Mouse (Mus musculus): ENCODE data around the gene Rims4.
A peak's percentile ranks its signal among the peaks of the same experiment; 100 is the strongest.

Rims4 gene

GRCm38 (mm10) chr2:163918317-163919258 is at the start of gene Rims4:
Gene Rims4, minus strand, starts transcription at chr2:163918683.
- DNase-seq (ENCODE audit: low read depth, low spot score), result no peak

- DNase-seq (ENCODE audit: low read depth, low spot score), result no peak
Measured at GRCm38 (mm10) chr2:163965706-163966105, 47.2 kb upstream of the Rims4 start.

GRCm38 (mm10) chr2:163964606-163965560 is 46.4 kb upstream of the Rims4 start:
- DNase-seq (ENCODE audit: low read depth, low spot score), result no peak

- no peak for DNase-seq (ENCODE audit: low read depth, low spot score)
Measured at GRCm38 (mm10) chr2:163953622-163954310, 35.3 kb upstream of the Rims4 start.

GRCm38 (mm10) chr2:163951770-163952169 is 33.3 kb upstream of the Rims4 start:
- peak; percentile 43 for DNase-seq (ENCODE audit: low read depth, low spot score)

- DNase-seq (ENCODE audit: low read depth, low spot score), result no peak
Measured at GRCm38 (mm10) chr2:163947976-163948375, 29.5 kb upstream of the Rims4 start.

- DNase-seq (ENCODE audit: low read depth, low spot score), result no peak
Measured at GRCm38 (mm10) chr2:163946221-163946620, 27.7 kb upstream of the Rims4 start.

- no peak for DNase-seq (ENCODE audit: low read depth, low spot score)
Measured at GRCm38 (mm10) chr2:163944511-163944910, 26.0 kb upstream of the Rims4 start.

- no peak for DNase-seq (ENCODE audit: low read depth, low spot score)
Measured at GRCm38 (mm10) chr2:163943056-163943455, 24.6 kb upstream of the Rims4 start.

- DNase-seq (ENCODE audit: low read depth, low spot score), result no peak
Measured at GRCm38 (mm10) chr2:163939522-163939921, 21.0 kb upstream of the Rims4 start.

GRCm38 (mm10) chr2:163932151-163932550 is 13.7 kb upstream of the Rims4 start:
- no peak for DNase-seq (ENCODE audit: low read depth, low spot score)

GRCm38 (mm10) chr2:163928464-163929200 is 10.1 kb upstream of the Rims4 start:
- DNase-seq (ENCODE audit: low read depth, low spot score), result no peak

GRCm38 (mm10) chr2:163925044-163925443 is 6.6 kb upstream of the Rims4 start:
- no peak for DNase-seq (ENCODE audit: low read depth, low spot score)

- DNase-seq (ENCODE audit: low read depth, low spot score), result no peak
Measured at GRCm38 (mm10) chr2:163924531-163924930, 6.0 kb upstream of the Rims4 start.

GRCm38 (mm10) chr2:163923113-163923512 is 4.6 kb upstream of the Rims4 start:
- no peak for DNase-seq (ENCODE audit: low read depth, low spot score)

- DNase-seq (ENCODE audit: low read depth, low spot score), result no peak
Measured at GRCm38 (mm10) chr2:163919581-163919980, 1.1 kb upstream of the Rims4 start.

- no peak for DNase-seq (ENCODE audit: low read depth, low spot score)
Measured at GRCm38 (mm10) chr2:163916703-163917102, 1.8 kb downstream of the Rims4 start.

GRCm38 (mm10) chr2:163915294-163915791 is 3.1 kb downstream of the Rims4 start:
- no peak for DNase-seq (ENCODE audit: low read depth, low spot score)

GRCm38 (mm10) chr2:163914107-163914506 is 4.4 kb downstream of the Rims4 start:
- peak; percentile 79 for DNase-seq (ENCODE audit: low read depth, low spot score)

GRCm38 (mm10) chr2:163913704-163914103 is 4.8 kb downstream of the Rims4 start:
- DNase-seq (ENCODE audit: low read depth, low spot score), result no peak

Data from brain, embryonic 18.5 days (tissue).